Mouse (Mus musculus): ENCODE data around the gene Trim28. TPM values are rescaled to one million over a fixed set of nuclear protein-coding genes. Genes with fewer than 3 reads are reported as not detected.
"Not testable (repeated sequence)": the region's sequence is repeated elsewhere in the genome, so short reads cannot be mapped to it uniquely, and the experiment has no call there.

The Trim28 gene
- polyA plus RNA-seq, 1 experiment from 2014 or later = 57.9 TPM

DNA sequence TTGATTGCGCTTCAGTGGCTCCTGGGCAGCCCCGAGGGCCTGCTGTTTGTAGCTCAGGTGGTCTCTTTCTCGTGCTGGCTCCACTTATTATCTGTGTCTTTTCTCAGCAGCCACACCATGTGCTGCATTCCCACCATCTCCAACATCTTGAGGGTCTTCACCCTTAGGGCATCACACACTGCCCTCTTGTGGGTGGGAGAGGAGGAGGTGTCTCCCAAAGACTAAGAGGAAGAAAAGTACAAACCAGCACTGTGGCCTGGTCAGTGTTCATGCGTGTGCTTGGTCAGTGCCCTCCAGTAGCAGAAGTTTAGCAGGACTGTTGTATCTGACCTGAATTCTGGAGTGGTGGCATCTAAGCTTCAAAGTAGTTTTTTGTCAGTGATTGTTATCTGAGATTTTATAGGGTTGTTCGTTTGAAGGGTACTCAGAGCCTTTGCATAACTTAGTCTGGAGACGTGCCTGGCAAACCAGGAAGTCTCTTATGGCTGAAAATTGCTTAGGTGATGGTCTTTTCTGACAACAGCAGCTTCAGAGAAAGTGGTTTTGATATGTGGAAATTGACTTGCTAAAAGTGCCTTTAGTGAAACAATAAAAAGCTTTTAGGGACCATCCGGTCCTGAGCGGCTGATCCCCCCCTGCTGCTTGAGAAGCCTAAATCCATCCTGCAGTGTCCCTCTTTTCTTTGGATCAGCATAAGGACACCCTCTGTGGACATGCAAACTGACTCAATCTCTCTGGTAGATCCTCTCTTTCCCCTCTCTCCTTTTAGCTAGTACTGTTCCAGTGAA, 58.2 kb downstream of the Trim28 start:
- no peak overlapping the region for H3K27ac ChIP-seq (ENCODE audit: low read length)
- H3K9me3 ChIP-seq (replicated peaks; ENCODE audit: control insufficient read depth, low read length) = no peaks in the 10 kb centered on the region
- WGBS (ENCODE audit: insufficient replicate concordance) = 54% methylated on average over 8 of the region's 8 CpGs
- H3K4me1 ChIP-seq (ENCODE audit: control insufficient read depth, low read depth, low read length) = peaks cover 8% of the 10 kb centered on the region
- no peaks in the 10 kb centered on the region for H3K36me3 ChIP-seq (ENCODE audit: control insufficient read depth, insufficient read depth)
- H3K4me2 ChIP-seq (ENCODE audit: low read depth, low read length) = no peak overlapping the region
- ATAC-seq (ENCODE audit: low read depth) = no peak
- H3K9ac ChIP-seq (ENCODE audit: low read depth, low read length) = no peak overlapping the region
- H3K27me3 ChIP-seq (ENCODE audit: control insufficient read depth, insufficient read depth, low read depth, low read length) = no peaks in the 10 kb centered on the region
- no peak overlapping the region for H3K4me3 ChIP-seq (ENCODE audit: low read depth, low read length)

GRCm38 (mm10) chr7:13059536-13059935, 60.6 kb downstream of the Trim28 start:
- no peak overlapping the region for H3K27ac ChIP-seq (ENCODE audit: low read length)
- H3K9me3 ChIP-seq (replicated peaks; ENCODE audit: control insufficient read depth, low read length) = no peaks in the 10 kb centered on the region
- 80% methylated on average over 9 of the region's 9 CpGs for WGBS (ENCODE audit: insufficient replicate concordance)
- no peak for ATAC-seq (ENCODE audit: low read depth)
- H3K9ac ChIP-seq (ENCODE audit: low read depth, low read length) = no peak overlapping the region
- H3K4me3 ChIP-seq (ENCODE audit: low read depth, low read length) = no peak overlapping the region
- no peak overlapping the region for H3K4me2 ChIP-seq (ENCODE audit: low read depth, low read length)
- H3K36me3 ChIP-seq (ENCODE audit: control insufficient read depth, insufficient read depth) = no peaks in the 10 kb centered on the region
- peaks cover 4% of the 10 kb centered on the region for H3K4me1 ChIP-seq (ENCODE audit: control insufficient read depth, low read depth, low read length)
- no peaks in the 10 kb centered on the region for H3K27me3 ChIP-seq (ENCODE audit: control insufficient read depth, insufficient read depth, low read depth, low read length)

- not testable (repeated sequence) for H3K27me3 ChIP-seq (ENCODE audit: control insufficient read depth, insufficient read depth, low read depth, low read length); H3K4me3 ChIP-seq (ENCODE audit: low read depth, low read length); H3K4me1 ChIP-seq (ENCODE audit: control insufficient read depth, low read depth, low read length); H3K9me3 ChIP-seq (replicated peaks; ENCODE audit: control insufficient read depth, low read length); ATAC-seq (ENCODE audit: low read depth); H3K9ac ChIP-seq (ENCODE audit: low read depth, low read length); H3K4me2 ChIP-seq (ENCODE audit: low read depth, low read length); H3K36me3 ChIP-seq (ENCODE audit: control insufficient read depth, insufficient read depth); H3K27ac ChIP-seq (ENCODE audit: low read length)
- WGBS (ENCODE audit: insufficient replicate concordance) = 34% methylated on average over 2 of the region's 2 CpGs
These were observed 64.5 kb downstream of the Trim28 start for GRCm38 (mm10) chr7:13063399-13063798.

DNA sequence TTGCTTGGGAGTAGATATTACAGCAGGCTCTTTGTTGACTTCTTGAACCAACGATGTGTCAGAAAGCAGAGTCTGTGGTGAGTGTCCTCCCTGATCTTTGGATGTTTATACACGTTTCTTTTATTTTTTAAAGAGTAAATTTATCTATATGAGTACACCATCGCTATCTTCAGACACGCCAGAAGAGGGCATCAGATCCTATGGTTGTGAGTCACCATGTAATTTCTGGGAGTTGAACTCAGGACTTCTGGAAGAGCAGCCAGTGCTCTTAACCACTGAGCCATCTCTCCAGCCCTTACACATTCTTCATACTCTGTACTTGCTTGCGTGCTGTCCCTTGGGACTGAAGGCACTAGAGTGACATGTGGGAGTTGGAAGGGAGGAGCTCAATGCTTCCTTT, 73.4 kb downstream of the Trim28 start:
- Histone ChIP-seq H3K4me2 (ENCODE audit: low read depth, low read length) (no peak overlapping the region), H3K4me3 (ENCODE audit: low read depth, low read length) (no peak overlapping the region), H3K4me1 (ENCODE audit: control insufficient read depth, low read depth, low read length) (no peaks in the 10 kb centered on the region), H3K9me3 (replicated peaks; ENCODE audit: control insufficient read depth, low read length) (no peaks in the 10 kb centered on the region), H3K36me3 (ENCODE audit: control insufficient read depth, insufficient read depth) (no peaks in the 10 kb centered on the region), H3K27ac (ENCODE audit: low read length) (no peak overlapping the region), H3K9ac (ENCODE audit: low read depth, low read length) (no peak overlapping the region), H3K27me3 (ENCODE audit: control insufficient read depth, insufficient read depth, low read depth, low read length) (no peaks in the 10 kb centered on the region)
- no peak for ATAC-seq (ENCODE audit: low read depth)
- WGBS (ENCODE audit: insufficient replicate concordance) = 45% methylated on average over 5 of the region's 5 CpGs

Other genes with a start within 250 kb of the Trim28 start
- 0.40 and 0.58 TPM in 2 replicates for gene Zscan18, start 195.5 kb upstream of the Trim28 start, polyA plus RNA-seq (2015; fragmentation: Nextera tagmentation; extraction: Ambion mirVana)
- gene Zfp329, start 180.3 kb upstream of the Trim28 start, polyA plus RNA-seq (2015; fragmentation: Nextera tagmentation; extraction: Ambion mirVana) = 1.7 and 2.3 TPM in 2 replicates
- 12.0 and 12.7 TPM in 2 replicates for gene Zfp110, start 164.4 kb upstream of the Trim28 start, polyA plus RNA-seq (2015; fragmentation: Nextera tagmentation; extraction: Ambion mirVana)
- 0.54 and 0.55 TPM in 2 replicates for gene Zfp128, start 117.9 kb upstream of the Trim28 start, polyA plus RNA-seq (2015; fragmentation: Nextera tagmentation; extraction: Ambion mirVana)
- gene Zscan22, start 101.3 kb upstream of the Trim28 start, polyA plus RNA-seq (2015; fragmentation: Nextera tagmentation; extraction: Ambion mirVana) = 3.3 and 3.9 TPM in 2 replicates
- 473 and 517 TPM in 2 replicates for gene Rps5, start 76.8 kb upstream of the Trim28 start, polyA plus RNA-seq (2015; fragmentation: Nextera tagmentation; extraction: Ambion mirVana)
- 0.07 and 0.09 TPM in 2 replicates for gene Rnf225, start 71.7 kb upstream of the Trim28 start, polyA plus RNA-seq (2015; fragmentation: Nextera tagmentation; extraction: Ambion mirVana)
- gene Zfp324, start 33.3 kb upstream of the Trim28 start, polyA plus RNA-seq (2015; fragmentation: Nextera tagmentation; extraction: Ambion mirVana) = 2.4 and 2.6 TPM in 2 replicates
- gene Zfp446, start 21.3 kb upstream of the Trim28 start, polyA plus RNA-seq (2015; fragmentation: Nextera tagmentation; extraction: Ambion mirVana) = 2.9 TPM in 2 replicates
- gene Slc27a5, start 922 bp upstream of the Trim28 start, polyA plus RNA-seq (2015; fragmentation: Nextera tagmentation; extraction: Ambion mirVana) = 23.6 and 26.5 TPM in 2 replicates
- 10.0 and 11.4 TPM in 2 replicates for gene Zbtb45, start 10.9 kb downstream of the Trim28 start, polyA plus RNA-seq (2015; fragmentation: Nextera tagmentation; extraction: Ambion mirVana)
- 119 and 122 TPM in 2 replicates for gene Chmp2a, start 35.7 kb downstream of the Trim28 start, polyA plus RNA-seq (2015; fragmentation: Nextera tagmentation; extraction: Ambion mirVana)
- 10.6 and 14.3 TPM in 2 replicates for gene Ube2m, start 39.2 kb downstream of the Trim28 start, polyA plus RNA-seq (2015; fragmentation: Nextera tagmentation; extraction: Ambion mirVana)
- gene Mzf1, start 55.6 kb downstream of the Trim28 start, polyA plus RNA-seq (2015; fragmentation: Nextera tagmentation; extraction: Ambion mirVana) = 0.44 and 0.50 TPM in 2 replicates
- not detected in 2 replicates for gene Vmn1r85, start 96.1 kb downstream of the Trim28 start, polyA plus RNA-seq (2015; fragmentation: Nextera tagmentation; extraction: Ambion mirVana)
- gene Vmn1r86, start 120.8 kb downstream of the Trim28 start, polyA plus RNA-seq (2015; fragmentation: Nextera tagmentation; extraction: Ambion mirVana) = not detected in 2 replicates
- gene Vmn1r87, start 141.0 kb downstream of the Trim28 start, polyA plus RNA-seq (2015; fragmentation: Nextera tagmentation; extraction: Ambion mirVana) = not detected in 2 replicates
- gene Vmn1r88, start 160.5 kb downstream of the Trim28 start, polyA plus RNA-seq (2015; fragmentation: Nextera tagmentation; extraction: Ambion mirVana) = not detected in 2 replicates
- not detected in 2 replicates for gene Vmn1r89, start 213.9 kb downstream of the Trim28 start, polyA plus RNA-seq (2015; fragmentation: Nextera tagmentation; extraction: Ambion mirVana)